Mouse (Mus musculus) Patski (cell line): ENCODE measurements at regions not wholly inside any gene's neighbourhood (a gene's known extent, or its start where the extent isn't known, plus 50 kb on each side); places are given as distances from the start of the nearest gene placed in this dataset.
"Not testable (repeated sequence)": the region's sequence is repeated elsewhere in the genome, so short reads cannot be mapped to it uniquely, and the experiment has no call there.

Experiments used
- ATAC-seq: fragments of 100-300 bp; one replicate; pipeline ENCODE4 v1.8.0; 2021
- CTCF ChIA-PET: fragments of 350-600 bp; sonication (Branson Sonifier 250); formaldehyde crosslinking; loops from one replicate; lab custom pipeline; 2022; ENCODE audit warnings: inconsistent platforms; lab: Charles Lee
- POLR2A ChIA-PET: fragments of 350-600 bp; sonication (Branson Sonifier 250); formaldehyde crosslinking; loops from one replicate; lab custom pipeline; 2022; ENCODE audit warnings: antibody characterized with exemption, inconsistent platforms; lab: Charles Lee
- DNase-seq: peaks from one replicate; pipeline ENCODE4 v3.0.0-alpha.2; 2011; ENCODE audit warnings: low read depth, low spot score
- H3K27me3 ChIP-seq: fragments of 371-371 bp; one replicate; pipeline ENCODE4 v1.5.1; 2021
- CTCF ChIP-seq: fragments of 100-300 bp; IDR thresholded peaks from one replicate; pipeline ENCODE4 v1.5.1; 2021
- in situ Hi-C: fragments of 300-500 bp; cut with MboI; formaldehyde crosslinking; loops from 3 replicates; pipeline ENCODE4 v1.11.1; 2018; ENCODE audit warnings: low pct_unique_long_range_greater_than_20kb, mixed read lengths

- CTCF ChIA-PET = no interaction called here
- no peaks in the 10 kb centered on the region for H3K27me3 ChIP-seq
- ATAC-seq (no peak), DNase-seq (no peak)
- in situ Hi-C loops = no loop called here
- TF ChIP-seq CTCF = no peak
- POLR2A ChIA-PET = no interaction called here
These were observed 284.0 kb downstream of the Rapgef2 start for GRCm38 (mm10) chr3:79002173-79002848.

DNA sequence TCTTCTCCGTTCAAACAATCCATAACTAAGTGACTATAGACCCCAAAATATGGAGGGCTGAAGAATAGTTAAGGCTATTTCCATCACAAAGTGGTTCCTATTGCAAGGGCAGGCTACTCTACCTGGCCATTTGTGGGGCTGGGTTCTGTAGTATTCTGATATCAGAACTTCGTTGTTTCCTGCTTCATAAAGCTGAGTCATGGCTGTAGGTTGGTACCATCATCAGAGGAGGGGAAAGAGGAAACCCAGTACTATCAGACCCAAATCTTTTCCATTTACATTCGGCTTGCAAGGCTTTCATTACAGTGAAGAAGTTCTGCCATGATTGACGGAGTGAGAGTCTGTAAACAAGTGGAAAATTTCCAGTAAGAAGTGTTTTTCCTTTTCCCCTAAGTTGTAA lies 284.6 kb downstream of the Rapgef2 start:
- CTCF ChIA-PET = interaction anchor here (0.9 kb wide), 1 partner anchor 15 kb away, joined by 3 read pairs; no protein-coding TSS in a partner anchor
- no peak for DNase-seq
- in situ Hi-C loops = no loop called here
- H3K27me3 ChIP-seq = no peaks in the 10 kb centered on the region
- no peak for ATAC-seq
- POLR2A ChIA-PET = no interaction called here
- TF ChIP-seq CTCF = no peak

- DNase-seq = no peak
- no peaks in the 10 kb centered on the region for H3K27me3 ChIP-seq
- in situ Hi-C loops = no loop called here
- no peak for TF ChIP-seq CTCF
- peak; percentile 75 for ATAC-seq
- CTCF ChIA-PET = interaction anchor here (1.2 kb wide), 1 partner anchor 197 kb away, joined by 5 read pairs; no protein-coding TSS in a partner anchor
- POLR2A ChIA-PET = no interaction called here
These were observed 286.0 kb downstream of the Rapgef2 start for GRCm38 (mm10) chr3:79000293-79000692.

DNA sequence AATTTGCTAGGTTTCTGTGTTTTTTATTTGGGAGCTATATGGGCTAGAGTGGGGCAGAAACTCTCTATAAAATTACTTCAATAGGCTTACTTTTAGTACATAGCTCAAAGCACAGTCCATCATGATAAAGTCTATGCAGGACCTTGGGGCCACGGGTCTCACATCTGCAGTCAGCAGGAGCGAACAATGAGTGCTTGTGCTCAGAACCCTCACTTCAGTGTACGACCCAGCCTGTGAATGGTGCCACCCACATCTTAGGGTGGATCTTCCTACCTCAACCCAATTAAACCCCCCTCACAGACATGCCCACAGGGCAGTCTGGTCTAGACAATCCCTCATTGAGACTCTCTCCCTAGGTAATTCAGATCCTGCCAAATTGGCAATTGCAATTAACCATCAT lies 286.5 kb downstream of the Rapgef2 start:
- ATAC-seq (no peak), DNase-seq (no peak)
- in situ Hi-C loops = no loop called here
- CTCF ChIA-PET = interaction anchor here (1.1 to 1.2 kb wide), 2 partner anchors 9 to 197 kb away, joined by 3 to 5 read pairs; no protein-coding TSS in a partner anchor
- POLR2A ChIA-PET = no interaction called here
- TF ChIP-seq CTCF = no peak
- H3K27me3 ChIP-seq = no peaks in the 10 kb centered on the region

- DNase-seq (no peak), ATAC-seq (peak; percentile 32)
- CTCF ChIA-PET = interaction anchor here (1.1 to 1.3 kb wide), 3 partner anchors 29 to 207 kb away, joined by 3 to 4 read pairs (median 3); no protein-coding TSS in a partner anchor
- POLR2A ChIA-PET = no interaction called here
- no peak for TF ChIP-seq CTCF
- in situ Hi-C loops = no loop called here
- no peaks in the 10 kb centered on the region for H3K27me3 ChIP-seq
These were observed 298.2 kb downstream of the Rapgef2 start for GRCm38 (mm10) chr3:78988120-78988519.

- ChIA-PET POLR2A (no interaction called here), CTCF (interaction anchor here (0.6 kb wide), 1 partner anchor 159 kb away, joined by 3 read pairs; no protein-coding TSS in a partner anchor)
- H3K27me3 ChIP-seq = no peaks in the 10 kb centered on the region
- DNase-seq (no peak), ATAC-seq (no peak)
- no peak for TF ChIP-seq CTCF
- in situ Hi-C loops = no loop called here
These were observed 299.6 kb downstream of the Rapgef2 start for GRCm38 (mm10) chr3:78986726-78987125.

- no peak for ATAC-seq
- no peaks in the 10 kb centered on the region for H3K27me3 ChIP-seq
These were observed 305.3 kb downstream of the Rapgef2 start for GRCm38 (mm10) chr3:78981057-78981456.

GRCm38 (mm10) chr3:78978781-78979180 lies 307.5 kb downstream of the Rapgef2 start:
- TF ChIP-seq CTCF = no peak
- CTCF ChIA-PET = interaction anchor here (1.8 kb wide), 1 partner anchor 11 kb away, joined by 5 read pairs; no protein-coding TSS in a partner anchor
- DNase-seq (no peak), ATAC-seq (no peak)
- in situ Hi-C loops = no loop called here
- H3K27me3 ChIP-seq = no peaks in the 10 kb centered on the region
- POLR2A ChIA-PET = interaction anchor here (0.6 kb wide), 1 partner anchor 88 kb away, joined by 4 read pairs; no protein-coding TSS in a partner anchor

More at GRCm38 (mm10) chr3:78981057-78981456, 305.3 kb downstream of the Rapgef2 start:
- TF ChIP-seq CTCF = no peak
- CTCF ChIA-PET = interaction anchor here (1.2 to 2.1 kb wide), 2 partner anchors 32 to 216 kb away, joined by 3 to 9 read pairs; no protein-coding TSS in a partner anchor
- POLR2A ChIA-PET = no interaction called here
- in situ Hi-C loops = no loop called here
- DNase-seq = no peak

GRCm38 (mm10) chr3:78966683-78967549 lies 319.4 kb downstream of the Rapgef2 start:
- DNase-seq, ATAC-seq, H3K27me3 ChIP-seq, in situ Hi-C loops, POLR2A ChIA-PET: not testable (repeated sequence)
- CTCF ChIA-PET = interaction anchor here (1.0 to 2.1 kb wide), 4 partner anchors 8 to 230 kb away, joined by 5 read pairs; no protein-coding TSS in a partner anchor

- CTCF ChIA-PET = interaction anchor here (0.8 to 3.5 kb wide), 8 partner anchors 9 to 573 kb away, joined by 3 to 23 read pairs (median 4); no protein-coding TSS in a partner anchor
- no peak for DNase-seq
- no peaks in the 10 kb centered on the region for H3K27me3 ChIP-seq
- no peak for ATAC-seq
- TF ChIP-seq CTCF = no peak
- in situ Hi-C loops = no loop called here
- POLR2A ChIA-PET = interaction anchor here (0.6 to 0.7 kb wide), 3 partner anchors 33 to 436 kb away, joined by 3 to 4 read pairs (median 3); no protein-coding TSS in a partner anchor
These were observed 322.0 kb downstream of the Rapgef2 start for GRCm38 (mm10) chr3:78964231-78964858.
